Mouse (Mus musculus): Measurements from ENCODE around the gene Abhd15.

Gene Abhd15

GRCm38 (mm10) chr11:77493512-77494343, 21.2 kb upstream of the Abhd15 start, which contains the start of gene Git1:
Git1 (plus strand) TSS chr11:77493562.
- DNase-seq (ENCODE audit: low read depth, low spot score): peak; percentile 70

DNA sequence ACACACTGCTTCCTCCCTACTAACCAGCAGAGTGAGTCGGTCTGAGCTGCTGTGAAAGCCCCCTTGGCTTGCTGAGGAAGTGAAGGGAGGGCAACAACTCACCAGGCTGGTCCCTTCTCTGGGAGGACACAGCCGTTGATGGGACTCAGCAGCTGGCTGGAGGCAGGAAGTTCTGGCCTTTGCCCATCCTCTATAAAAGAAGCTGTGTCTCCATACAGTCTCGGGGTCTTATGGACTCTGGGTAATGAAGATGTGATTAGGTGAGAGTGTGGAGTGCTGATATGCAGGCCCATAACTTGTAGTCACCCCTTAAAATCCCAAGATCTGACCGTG, 20.6 kb upstream of the Abhd15 start:
- no peak for DNase-seq (ENCODE audit: low read depth, low spot score)

DNA sequence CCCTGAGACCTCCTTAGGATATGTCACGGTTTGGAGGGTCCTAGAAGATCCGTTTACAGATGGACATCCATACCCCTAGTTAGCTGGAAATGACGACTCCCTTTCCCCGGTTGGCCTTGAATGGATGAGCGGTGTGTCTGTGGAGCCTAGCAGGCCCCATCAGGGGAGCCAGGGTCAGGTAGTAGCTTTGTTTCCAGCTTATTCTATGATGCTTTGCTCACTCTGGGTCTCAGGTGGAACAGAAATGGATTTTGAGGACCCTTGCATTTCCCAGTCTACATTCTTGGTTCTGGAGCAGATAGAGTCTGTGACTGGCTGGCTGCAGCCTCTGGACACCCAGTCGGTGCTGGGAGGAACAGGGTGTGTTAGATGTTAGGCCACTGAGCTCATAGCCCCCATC, 20.1 kb upstream of the Abhd15 start:
- no peak for DNase-seq (ENCODE audit: low read depth, low spot score)

GRCm38 (mm10) chr11:77495507-77495906, 19.4 kb upstream of the Abhd15 start:
- no peak for DNase-seq (ENCODE audit: low read depth, low spot score)

DNA sequence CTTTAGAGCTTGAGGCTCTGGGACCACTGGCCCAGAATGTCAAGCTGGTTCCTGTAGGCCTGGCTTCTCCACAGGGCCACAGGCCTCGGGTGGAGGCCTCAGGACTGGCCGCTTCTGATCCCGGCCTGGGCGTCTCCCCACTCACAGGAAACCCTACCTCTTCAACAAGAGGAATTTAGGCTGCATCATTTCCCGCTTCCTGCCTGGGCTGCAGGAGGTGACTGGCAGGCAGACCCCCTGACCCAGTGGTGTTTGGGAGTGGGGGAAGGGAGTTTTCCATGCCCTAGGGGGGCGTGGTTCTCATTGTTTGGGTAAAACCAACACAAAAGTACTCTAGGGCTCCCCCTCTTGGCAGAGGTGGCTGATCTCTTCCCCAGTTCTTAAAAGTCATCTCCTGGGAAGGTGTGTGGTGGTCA, 17.6 kb upstream of the Abhd15 start:
- peak; percentile 79 for DNase-seq (ENCODE audit: low read depth, low spot score)

GRCm38 (mm10) chr11:77497851-77498250, 17.1 kb upstream of the Abhd15 start:
- DNase-seq (ENCODE audit: low read depth, low spot score): no peak

DNA sequence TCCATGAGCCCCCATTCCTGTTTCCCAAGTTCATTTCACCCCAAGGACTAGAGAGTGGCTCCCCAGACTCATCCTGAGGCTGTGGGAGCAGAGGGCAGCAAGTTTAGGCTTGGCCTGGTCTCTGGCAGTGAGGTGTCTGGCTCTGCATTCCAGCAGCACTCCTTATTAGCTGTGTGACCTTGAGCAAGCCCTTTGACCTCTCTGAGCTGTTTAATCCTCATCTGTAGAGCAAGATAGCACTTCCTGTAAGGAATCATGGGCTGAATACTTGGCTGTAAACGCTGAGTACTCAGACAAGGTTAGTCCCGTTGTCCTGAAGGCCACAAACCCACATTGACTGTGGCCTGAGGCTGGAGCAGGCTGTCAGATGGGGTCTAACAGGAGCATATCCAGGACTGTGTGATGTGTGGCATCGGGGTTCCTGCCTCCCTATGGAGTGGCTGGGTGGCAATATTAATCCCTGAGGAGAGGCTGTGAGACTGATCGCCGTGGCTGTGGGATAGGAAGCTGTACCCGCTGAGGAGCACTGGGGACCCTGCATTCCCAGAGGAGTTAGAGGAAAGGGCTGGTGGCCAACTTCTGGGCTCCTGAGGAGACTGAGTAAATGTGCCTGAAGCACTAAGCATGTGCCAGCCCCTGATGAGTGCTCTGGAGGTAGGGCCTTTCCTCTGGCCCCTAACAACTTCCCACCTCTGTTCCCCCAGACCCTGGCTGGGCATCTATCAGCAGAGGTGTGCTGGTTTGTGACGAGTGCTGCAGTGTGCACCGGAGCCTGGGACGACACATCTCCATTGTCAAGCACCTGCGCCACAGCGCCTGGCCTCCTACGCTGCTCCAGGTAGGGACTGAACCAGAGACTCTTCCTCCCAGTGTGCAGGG, 16.4 kb upstream of the Abhd15 start:
- DNase-seq (ENCODE audit: low read depth, low spot score): no peak

DNA sequence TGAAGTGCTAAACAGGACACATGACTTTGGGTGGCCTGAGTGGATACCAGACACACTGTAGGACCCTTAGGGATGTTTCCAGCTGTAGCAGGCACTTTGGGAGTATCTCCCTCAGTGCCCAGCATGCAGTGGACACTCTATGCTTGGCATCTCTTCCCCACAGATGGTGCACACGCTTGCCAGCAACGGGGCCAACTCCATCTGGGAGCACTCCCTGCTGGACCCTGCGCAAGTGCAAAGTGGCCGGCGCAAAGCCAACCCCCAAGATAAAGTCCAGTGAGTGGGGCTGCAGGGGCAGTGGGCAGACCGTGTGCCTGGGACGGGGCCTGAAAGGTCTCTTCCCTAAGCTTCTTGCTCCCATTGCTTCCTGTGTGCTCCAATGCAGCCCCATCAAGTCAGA, 15.6 kb upstream of the Abhd15 start:
- DNase-seq (ENCODE audit: low read depth, low spot score): no peak

GRCm38 (mm10) chr11:77500361-77501325, 14.3 kb upstream of the Abhd15 start:
- no peak for DNase-seq (ENCODE audit: low read depth, low spot score)

- peak; percentile 90 for DNase-seq (ENCODE audit: low read depth, low spot score)
These were observed 13.5 kb upstream of the Abhd15 start for GRCm38 (mm10) chr11:77501392-77501791.

DNA sequence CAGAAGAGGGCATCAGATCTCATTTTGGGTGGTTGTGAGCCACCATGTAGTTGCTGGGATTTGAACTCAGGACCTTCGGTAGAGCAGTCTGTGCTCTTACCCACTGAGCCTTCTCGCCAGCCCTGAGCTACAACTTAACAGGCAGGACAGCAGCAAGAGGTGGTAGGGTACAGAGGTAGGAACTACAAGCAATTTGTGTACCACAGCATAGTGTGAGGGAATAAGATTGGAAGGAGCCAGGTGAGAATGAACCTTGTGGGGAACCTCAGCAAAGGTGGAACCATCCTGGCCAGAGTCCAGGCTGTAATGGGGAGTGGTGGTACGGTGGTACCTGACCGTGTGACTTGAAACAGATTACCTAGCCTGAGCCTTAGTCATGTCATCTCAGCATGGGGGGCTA, 12.9 kb upstream of the Abhd15 start:
- no peak for DNase-seq (ENCODE audit: low read depth, low spot score)

- DNase-seq (ENCODE audit: low read depth, low spot score): no peak
These were observed 12.4 kb upstream of the Abhd15 start for GRCm38 (mm10) chr11:77502481-77502880.

GRCm38 (mm10) chr11:77503511-77503910, 11.4 kb upstream of the Abhd15 start:
- peak; percentile 70 for DNase-seq (ENCODE audit: low read depth, low spot score)

- DNase-seq (ENCODE audit: low read depth, low spot score): no peak
These were observed 10.5 kb upstream of the Abhd15 start for GRCm38 (mm10) chr11:77504377-77504776.

GRCm38 (mm10) chr11:77505291-77505980, 9.5 kb upstream of the Abhd15 start:
- no peak for DNase-seq (ENCODE audit: low read depth, low spot score)

DNA sequence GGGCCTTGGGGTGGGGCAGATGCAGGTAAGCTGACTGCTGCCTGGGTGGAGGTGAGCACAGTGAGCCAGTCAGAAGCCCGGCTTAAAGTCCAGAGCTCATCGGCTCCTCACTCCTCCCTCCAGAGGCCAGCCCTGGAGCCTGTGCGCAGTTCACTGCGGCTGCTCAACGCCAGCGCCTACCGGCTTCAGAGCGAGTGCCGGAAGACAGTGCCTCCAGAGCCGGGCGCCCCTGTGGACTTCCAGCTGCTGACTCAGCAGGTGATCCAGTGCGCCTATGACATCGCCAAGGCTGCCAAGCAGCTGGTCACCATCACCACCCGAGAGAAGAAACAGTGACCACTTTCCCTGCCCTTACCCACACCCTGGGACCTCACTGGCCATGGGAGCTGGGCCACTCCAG, 8.6 kb upstream of the Abhd15 start:
- no peak for DNase-seq (ENCODE audit: low read depth, low spot score)

GRCm38 (mm10) chr11:77506941-77507340, 8.0 kb upstream of the Abhd15 start:
- no peak for DNase-seq (ENCODE audit: low read depth, low spot score)

GRCm38 (mm10) chr11:77507426-77507825, 7.5 kb upstream of the Abhd15 start:
- no peak for DNase-seq (ENCODE audit: low read depth, low spot score)

GRCm38 (mm10) chr11:77508068-77509021, 6.6 kb upstream of the Abhd15 start:
- DNase-seq (ENCODE audit: low read depth, low spot score): peak; percentile 54

DNA sequence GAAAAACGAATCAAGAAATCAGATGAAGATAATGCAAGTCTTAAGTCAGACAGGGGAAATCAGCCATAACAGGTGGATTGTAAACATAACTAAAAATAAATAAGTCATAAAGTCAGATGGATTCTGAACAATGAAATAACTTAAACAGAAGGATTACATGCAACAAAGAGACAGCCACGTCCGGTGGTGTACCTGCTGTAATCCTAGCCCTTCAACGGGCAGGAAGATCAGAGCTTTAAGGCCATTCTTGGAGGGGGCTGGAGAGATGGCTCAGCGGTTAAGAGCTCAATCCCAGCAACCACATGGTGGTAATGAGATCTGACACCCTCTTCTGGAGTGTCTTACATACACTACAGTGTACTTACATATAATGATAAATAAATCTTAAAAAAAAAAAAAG, 3.6 kb upstream of the Abhd15 start:
- no peak for DNase-seq (ENCODE audit: low read depth, low spot score)
